8 mouse cellular contexts compared by ENCODE assay signal in genomic region chr9:99139194-99140023, GRCm38 (mm10). TPM values are rescaled to one million over a fixed set of nuclear protein-coding genes. Genes with fewer than 3 reads are reported as not detected.
DNase-seq lines count a peak whose midpoint lies in the region; ATAC-seq and TF ChIP-seq lines count a peak whose summit lies in the region.

No protein-coding gene starts in this region.

- 0 out of 2 replicates have a peak, but pooled peaks have one; percentile 4 for ATAC-seq in G1E (ENCODE audit: extremely low read depth, insufficient number of reproducible peaks, low FRiP score, poor library complexity, severe bottlenecking)
- ATAC-seq in heart, embryonic 14.5 days (ENCODE audit: insufficient number of reproducible peaks, insufficient read depth, low FRiP score, low read depth), result peak; percentile 80
- peak; percentile 86 for ATAC-seq in midbrain, embryonic 12.5 days (ENCODE audit: low FRiP score, low read depth)
- ATAC-seq in stomach, postnatal 0 days (ENCODE audit: low FRiP score, low TSS enrichment), result peak; percentile 86

- H3K9me3 ChIP-seq in G1E (replicated peaks), result no peaks in the 10 kb centered on the region
- H3K9me3 ChIP-seq in embryonic facial prominence, embryonic 10.5 days, result no peaks in the 10 kb centered on the region
- H3K9me3 ChIP-seq in heart, embryonic 14.5 days (ENCODE audit: control insufficient read depth, low read length), result no peaks in the 10 kb centered on the region
- no peaks in the 10 kb centered on the region for H3K9me3 ChIP-seq in limb, embryonic 10.5 days (replicated peaks)
- H3K9me3 ChIP-seq in midbrain, embryonic 12.5 days, result no peaks in the 10 kb centered on the region
- no peaks in the 10 kb centered on the region for H3K9me3 ChIP-seq in stomach, postnatal 0 days (ENCODE audit: control insufficient read depth, low read length)

- 1% methylated on average over 77 of the region's 77 CpGs for whole genome bisulfite sequencing in embryonic facial prominence, embryonic 10.5 days
- WGBS in heart, embryonic 14.5 days, result under 1% methylated on average over 45 of the region's 77 CpGs
- WGBS in limb, embryonic 10.5 days, result 2% methylated on average over 77 of the region's 77 CpGs
- 1% methylated on average over 63 of the region's 77 CpGs for WGBS in midbrain, embryonic 12.5 days
- WGBS in stomach, postnatal 0 days, result under 1% methylated on average over 49 of the region's 77 CpGs

- peak overlapping the region; percentile 91 for H3K27ac ChIP-seq in embryonic facial prominence, embryonic 10.5 days (replicated peaks)
- H3K27ac ChIP-seq in heart, embryonic 14.5 days (replicated peaks in 1 of 2; ENCODE audit: control insufficient read depth in 1 of 2, insufficient read depth in 1 of 2, low read depth in 2 of 2, low read length in 2 of 2), result peak overlapping the region; percentile 66 to 77
- H3K27ac ChIP-seq in limb, embryonic 10.5 days, result peak overlapping the region; percentile 90
- peak overlapping the region; percentile 84 for H3K27ac ChIP-seq in midbrain, embryonic 12.5 days (replicated peaks)
- peak overlapping the region; percentile 67 for H3K27ac ChIP-seq in stomach, postnatal 0 days (replicated peaks)

- H3K4me3 ChIP-seq in G1E (ENCODE audit: low read depth, low read length), result peak overlapping the region; percentile 94
- peak overlapping the region; percentile 89 for H3K4me3 ChIP-seq in embryonic facial prominence, embryonic 10.5 days
- H3K4me3 ChIP-seq in heart, embryonic 14.5 days (ENCODE audit: control insufficient read depth in 1 of 2, insufficient read depth in 1 of 2, low read depth in 1 of 2, low read length in 2 of 2), result peak overlapping the region; percentile 81 to 99
- peak overlapping the region; percentile 91 for H3K4me3 ChIP-seq in limb, embryonic 10.5 days
- H3K4me3 ChIP-seq in midbrain, embryonic 12.5 days, result peak overlapping the region; percentile 88
- peak overlapping the region; percentile 69 for H3K4me3 ChIP-seq in stomach, postnatal 0 days (ENCODE audit: low read depth, low read length)

- peaks cover 18% of the 10 kb centered on the region for H3K36me3 ChIP-seq in G1E (replicated peaks)
- H3K36me3 ChIP-seq in embryonic facial prominence, embryonic 10.5 days (replicated peaks), result no peaks in the 10 kb centered on the region
- no peaks in the 10 kb centered on the region for H3K36me3 ChIP-seq in heart, embryonic 14.5 days (ENCODE audit: control insufficient read depth, insufficient read depth, low read length)
- no peaks in the 10 kb centered on the region for H3K36me3 ChIP-seq in limb, embryonic 10.5 days
- H3K36me3 ChIP-seq in midbrain, embryonic 12.5 days, result no peaks in the 10 kb centered on the region
- H3K36me3 ChIP-seq in stomach, postnatal 0 days (ENCODE audit: control insufficient read depth, insufficient read depth, low read length), result no peaks in the 10 kb centered on the region

- TF ChIP-seq CTCF in G1E (IDR thresholded peaks at IDR 0.05; ENCODE audit: low read depth, low read length), result no peak
- no peak for TF ChIP-seq CTCF in stomach, postnatal 0 days (IDR thresholded peaks at IDR 0.05; ENCODE audit: low read depth)

- peak; percentile 65 for DNase-seq in kidney, adult 18-20 months
- DNase-seq in kidney, postnatal 4 days, result no peak
- DNase-seq in G1E (ENCODE audit: low spot score), result peak; percentile 11
- DNase-seq in embryonic facial prominence, embryonic 10.5 days (ENCODE audit: low spot score), result peak; percentile 63
- DNase-seq in limb, embryonic 10.5 days (ENCODE audit: low spot score), result peak; percentile 69
- peak; percentile 54 for DNase-seq in stomach, postnatal 0 days (ENCODE audit: low spot score)

- H3K9ac ChIP-seq in heart, embryonic 14.5 days (ENCODE audit: low read length), result peak overlapping the region; percentile 85
- peak overlapping the region; percentile 79 for H3K9ac ChIP-seq in midbrain, embryonic 12.5 days (replicated peaks)
- H3K9ac ChIP-seq in stomach, postnatal 0 days (ENCODE audit: low read length), result peak overlapping the region; percentile 70

- 0 out of 2 replicates have a peak, but pooled peaks cover 1% of the 10 kb centered on the region for H3K27me3 ChIP-seq in G1E (ENCODE audit: insufficient read depth, low read length)
- H3K27me3 ChIP-seq in embryonic facial prominence, embryonic 10.5 days (replicated peaks; ENCODE audit: low read depth, poor library complexity, severe bottlenecking), result peaks cover 35% of the 10 kb centered on the region
- H3K27me3 ChIP-seq in heart, embryonic 14.5 days (ENCODE audit: control insufficient read depth, insufficient read depth, low read length), result no peaks in the 10 kb centered on the region
- peaks cover 39% of the 10 kb centered on the region for H3K27me3 ChIP-seq in limb, embryonic 10.5 days (ENCODE audit: low read depth, poor library complexity, severe bottlenecking)
- H3K27me3 ChIP-seq in midbrain, embryonic 12.5 days, result peaks cover 21% of the 10 kb centered on the region
- no peaks in the 10 kb centered on the region for H3K27me3 ChIP-seq in stomach, postnatal 0 days (ENCODE audit: control insufficient read depth, insufficient read depth, low read length)

- H3K4me1 ChIP-seq in G1E (ENCODE audit: insufficient read depth, low read depth, low read length), result peaks cover 58% of the 10 kb centered on the region
- H3K4me1 ChIP-seq in embryonic facial prominence, embryonic 10.5 days, result peaks cover 18% of the 10 kb centered on the region
- peaks cover 0 to 11% of the 10 kb centered on the region in 2 experiments; a peak in 2 of 4 replicates for H3K4me1 ChIP-seq in heart, embryonic 14.5 days (ENCODE audit: control insufficient read depth in 2 of 2, insufficient read depth in 2 of 2, low read length in 2 of 2)
- H3K4me1 ChIP-seq in limb, embryonic 10.5 days, result 0 out of 2 replicates have a peak, but pooled peaks cover 4% of the 10 kb centered on the region
- H3K4me1 ChIP-seq in midbrain, embryonic 12.5 days, result peaks cover 8% of the 10 kb centered on the region
- no peaks in the 10 kb centered on the region for H3K4me1 ChIP-seq in stomach, postnatal 0 days (replicated peaks; ENCODE audit: control insufficient read depth, insufficient read depth)

- H3K4me2 ChIP-seq in heart, embryonic 14.5 days (ENCODE audit: low read length), result peak overlapping the region; percentile 83
- peak overlapping the region; percentile 71 for H3K4me2 ChIP-seq in midbrain, embryonic 12.5 days (replicated peaks)
- peak overlapping the region; percentile 75 for H3K4me2 ChIP-seq in stomach, postnatal 0 days (replicated peaks; ENCODE audit: low read depth)

- TF ChIP-seq EP300 in stomach, postnatal 0 days (optimal IDR thresholded peaks at IDR 0.05), result no peak

RNA-seq across cellular contexts. Expression of gene Pik3cb, which starts 1.0 kb away (rescaled TPM):
- total RNA-seq in G1E (2014; fragmentation: Nextera tagmentation) (15.6 and 16.8 TPM in 2 replicates), G1E (2017) (4.0 and 4.1 TPM in 2 replicates)
- polyA plus RNA-seq in G1E (2012), result 0.78 and 0.98 TPM in 2 replicates
- 1.3 and 1.4 TPM in 2 replicates for polyA plus RNA-seq in embryonic facial prominence, embryonic 10.5 days (2016; fragmentation: Nextera tagmentation; extraction: Ambion mirVana)
- polyA plus RNA-seq in heart, embryonic 14.5 days (2014; fragmentation: Nextera tagmentation; extraction: Ambion mirVana), result 1.5 and 2.1 TPM in 2 replicates
- polyA plus RNA-seq in limb, embryonic 10.5 days (2016; fragmentation: Nextera tagmentation; extraction: Ambion mirVana), result 0.78 and 1.1 TPM in 2 replicates
- 2.4 and 2.8 TPM in 2 replicates for polyA plus RNA-seq in midbrain, embryonic 12.5 days (2016; fragmentation: Nextera tagmentation; extraction: Ambion mirVana)
- 2.6 and 4.0 TPM in 2 replicates for polyA plus RNA-seq in stomach, postnatal 0 days (2015; fragmentation: Nextera tagmentation; extraction: Ambion mirVana)

Comparison
In these comparisons a context has a peak if more than half of its experiments do, and no peak if none do; other contexts are left out.
1. DNase-seq: peak in kidney, adult 18-20 months (single experiment), G1E (single experiment), embryonic facial prominence, embryonic 10.5 days (single experiment), limb, embryonic 10.5 days (single experiment) and stomach, postnatal 0 days (single experiment); none in kidney, postnatal 4 days (0 of 2).
2. ATAC-seq: peak in every context shown above with its lines; median percentile 86 in midbrain, embryonic 12.5 days; 86 in stomach, postnatal 0 days; 80 in heart, embryonic 14.5 days; 4 in G1E.
3. Peak in every context shown above with its lines, with median percentiles within 50 percentile points of each other: H3K4me3 ChIP-seq, H3K27ac ChIP-seq, H3K4me2 ChIP-seq and H3K9ac ChIP-seq.